Mouse (Mus musculus) limb, embryonic 15.5 days (tissue): ENCODE results near the gene Slain1. TPM values are rescaled to one million over a fixed set of nuclear protein-coding genes. Genes with fewer than 3 reads are reported as not detected.

Experiments
- ATAC-seq: fragments of 200-750 bp; cut with Nextera tagmentation; 2 replicates; pipeline ENCODE4 v1.8.0; 2017; ENCODE audit warnings: low read depth, moderate TSS enrichment; ENCODE audit not compliant: insufficient number of reproducible peaks, low FRiP score, low TSS enrichment
- H3K27ac ChIP-seq: fragments of 300-500 bp; sonication (generic); 2 replicates; pipeline ENCODE4 v1.5.1; 2015; ENCODE audit warnings: moderate library complexity, mild to moderate bottlenecking, inconsistent platforms
- H3K27me3 ChIP-seq: fragments of 300-500 bp; sonication (generic); 2 replicates; pipeline ENCODE4 v1.6.1; 2015; ENCODE audit warnings: inconsistent platforms
- H3K36me3 ChIP-seq: fragments of 300-500 bp; sonication (generic); 2 replicates; pipeline ENCODE4 v1.6.1; 2015; ENCODE audit warnings: inconsistent platforms
- H3K4me1 ChIP-seq: fragments of 300-500 bp; sonication (generic); 2 replicates; pipeline ENCODE4 v1.6.1; 2015; ENCODE audit warnings: inconsistent platforms
- H3K4me2 ChIP-seq: fragments of 300-500 bp; sonication (generic); 2 replicates; pipeline ENCODE4 v1.6.1; 2015; ENCODE audit warnings: mild to moderate bottlenecking, inconsistent platforms
- H3K4me3 ChIP-seq: fragments of 300-500 bp; sonication (generic); 2 replicates; pipeline ENCODE4 v1.5.1; 2015; ENCODE audit warnings: mild to moderate bottlenecking, inconsistent platforms
- H3K9ac ChIP-seq: fragments of 300-500 bp; sonication (generic); 2 replicates; pipeline ENCODE4 v1.6.1; 2015; ENCODE audit warnings: inconsistent platforms
- H3K9me3 ChIP-seq: fragments of 300-500 bp; sonication (generic); 2 replicates; pipeline ENCODE4 v1.6.1; 2016; ENCODE audit warnings: inconsistent platforms
- WGBS: fragments of 180-500 bp; shearing (Covaris S2); methylation state at CpG from one replicate; pipeline ENCODE4 v1.1.7; 2015; 5-methylcytosine and 5-hydroxymethylcytosine counted together
- polyA plus RNA-seq: library from polyadenylated mRNA; unstranded; fragments of >200 nt; fragmentation: Nextera tagmentation; extraction: Ambion mirVana; gene quantifications from 2 replicates; pipeline ENCODE4 v1.2.1, GENCODE M21; 2015

Slain1 gene
- polyA plus RNA-seq, 1 experiment from 2014 or later, result 1.3 TPM

DNA sequence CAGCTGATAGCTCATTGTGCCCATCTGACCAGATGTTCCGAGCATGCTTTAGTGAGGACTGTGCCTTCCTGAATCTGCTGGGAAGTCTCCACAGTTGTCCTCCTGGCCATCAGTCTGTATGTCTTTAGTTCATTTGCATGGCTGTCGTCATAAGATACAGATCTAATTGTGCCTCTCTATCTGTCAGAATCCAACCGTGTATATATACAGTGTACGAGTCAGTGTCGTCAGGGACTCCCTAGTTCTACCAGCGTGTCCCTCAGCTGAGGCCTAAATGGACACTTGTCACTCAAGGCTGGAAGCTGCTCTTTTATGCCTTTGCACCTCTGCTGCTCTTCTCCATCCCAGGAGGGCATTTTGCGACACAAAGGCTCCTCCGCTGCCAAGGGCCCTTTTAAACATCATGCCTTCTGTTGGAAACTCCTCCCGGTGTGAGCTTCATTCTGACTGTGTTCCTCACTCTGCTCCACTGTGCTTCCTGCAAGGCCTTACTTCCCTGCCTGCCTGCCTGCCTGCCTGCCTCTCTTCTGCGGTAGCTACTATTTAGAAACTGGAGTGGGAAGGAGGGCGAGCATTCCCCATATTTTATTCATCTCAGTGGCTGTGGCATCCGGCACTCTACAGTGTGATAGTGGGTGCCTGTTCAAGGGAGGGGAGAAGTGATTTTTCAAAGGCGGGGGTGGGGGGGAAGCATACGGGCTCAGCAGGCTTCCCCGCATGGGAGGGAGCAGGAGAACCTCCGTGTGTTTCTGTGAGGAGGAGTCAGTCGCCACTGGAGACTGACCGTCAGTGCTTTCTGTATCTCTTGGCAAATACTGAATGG is 29.6 kb downstream of the Slain1 start:
- Histone ChIP-seq H3K27me3 (no peaks in the 10 kb centered on the region), H3K4me1 (no peaks in the 10 kb centered on the region), H3K9me3 (no peaks in the 10 kb centered on the region), H3K36me3 (no peaks in the 10 kb centered on the region), H3K4me3 (no peak overlapping the region), H3K4me2 (no peak overlapping the region), H3K9ac (no peak overlapping the region), H3K27ac (no peak overlapping the region)
- no peak for ATAC-seq
- 52% methylated on average over 18 of the region's 18 CpGs for WGBS

DNA sequence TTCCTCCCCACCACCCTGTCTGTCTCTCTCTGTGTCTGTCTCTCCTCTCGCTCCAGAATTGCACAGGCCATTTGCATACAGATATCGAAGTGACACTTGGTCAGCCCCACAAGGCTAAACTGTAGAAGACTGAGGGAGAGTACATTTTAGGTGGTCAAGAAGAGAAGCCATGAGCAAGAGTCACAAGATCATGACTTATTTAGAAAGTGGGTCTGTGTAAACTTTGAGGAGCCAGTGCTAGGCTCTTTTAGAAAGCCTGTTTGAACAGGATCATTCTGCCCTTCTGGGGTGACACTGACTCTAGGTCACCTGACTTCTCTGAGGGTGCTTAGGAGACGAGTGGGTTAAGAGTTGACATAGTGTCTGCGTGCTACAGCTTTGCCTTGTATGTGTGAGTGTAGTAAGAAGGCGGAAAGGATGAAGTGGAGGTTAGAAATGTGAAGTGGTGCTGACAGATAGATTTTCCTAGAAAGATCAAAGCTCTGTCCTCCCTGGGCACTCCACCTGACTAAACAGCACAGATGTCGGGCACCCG is 30.3 kb downstream of the Slain1 start:
- H3K4me2 ChIP-seq, result no peak overlapping the region
- H3K4me1 ChIP-seq, result no peaks in the 10 kb centered on the region
- no peak for ATAC-seq
- no peak overlapping the region for H3K4me3 ChIP-seq
- no peak overlapping the region for H3K27ac ChIP-seq
- H3K36me3 ChIP-seq, result no peaks in the 10 kb centered on the region
- 72% methylated on average over 7 of the region's 7 CpGs for WGBS
- H3K9ac ChIP-seq, result no peak overlapping the region
- no peaks in the 10 kb centered on the region for H3K9me3 ChIP-seq
- no peaks in the 10 kb centered on the region for H3K27me3 ChIP-seq

DNA sequence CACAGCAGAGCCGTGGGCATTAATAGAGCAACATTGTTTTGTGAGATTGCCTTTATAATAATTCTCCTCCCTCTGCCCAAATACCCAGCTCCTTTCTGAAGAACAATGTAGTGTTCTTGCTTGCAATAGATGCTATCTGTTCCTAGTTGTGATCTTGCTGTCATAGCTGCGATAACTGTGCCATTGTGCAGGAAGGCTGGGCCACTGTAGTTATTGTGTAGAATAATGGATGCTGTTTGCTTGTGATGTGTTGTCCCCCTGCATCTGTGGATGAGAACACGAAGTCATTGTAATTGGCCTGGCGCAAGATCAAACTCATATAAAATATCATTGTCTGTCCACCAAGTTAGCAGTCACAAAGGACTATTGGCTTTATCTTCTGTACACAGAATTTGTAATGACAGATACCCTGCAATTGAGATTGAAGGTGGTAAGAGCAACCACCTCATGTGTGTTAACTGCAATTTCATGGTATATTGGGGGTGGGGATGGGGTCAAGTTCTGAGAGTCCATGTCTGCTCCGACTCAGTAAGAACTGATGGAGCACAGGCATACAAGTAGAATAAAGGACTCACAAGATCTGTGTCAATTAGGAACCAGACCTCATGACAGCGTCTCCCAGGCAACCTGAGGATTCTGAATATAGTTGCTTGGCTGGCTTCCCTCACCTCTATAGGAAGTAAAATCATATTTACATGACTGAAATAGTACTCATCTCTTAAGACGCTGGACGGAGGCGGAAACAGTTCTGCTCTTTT is 32.8 kb downstream of the Slain1 start:
- no peak for ATAC-seq

DNA sequence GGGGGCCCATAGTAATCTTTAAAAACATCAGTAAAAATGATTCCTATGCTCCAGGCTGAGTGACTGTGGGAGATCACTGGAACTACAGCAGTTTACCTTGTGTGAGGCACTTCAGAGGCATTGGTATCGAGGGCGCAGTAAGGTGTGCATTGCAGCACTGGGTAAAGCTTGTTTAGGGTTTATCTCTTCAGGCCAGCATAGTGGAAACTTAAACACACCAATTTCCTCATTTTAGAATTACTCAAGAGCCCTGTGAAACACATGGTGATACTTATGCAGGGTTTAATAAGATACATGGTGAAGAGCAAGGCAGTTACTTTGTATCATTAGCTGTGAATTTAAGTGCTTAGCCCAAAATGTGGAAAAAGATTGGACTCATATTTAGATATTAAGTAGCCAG is 37.0 kb downstream of the Slain1 start:
- ATAC-seq, result no peak
- H3K4me2 ChIP-seq, result no peak overlapping the region
- H3K27ac ChIP-seq, result no peak overlapping the region
- no peaks in the 10 kb centered on the region for H3K27me3 ChIP-seq
- H3K4me3 ChIP-seq, result no peak overlapping the region
- no peaks in the 10 kb centered on the region for H3K9me3 ChIP-seq
- no peak overlapping the region for H3K9ac ChIP-seq
- 85% methylated on average over 2 of the region's 2 CpGs for WGBS
- no peaks in the 10 kb centered on the region for H3K4me1 ChIP-seq
- no peaks in the 10 kb centered on the region for H3K36me3 ChIP-seq

More for the DNA sequence above, 32.8 kb downstream of the Slain1 start:
- H3K27ac ChIP-seq, result no peak overlapping the region
- H3K27me3 ChIP-seq, result no peaks in the 10 kb centered on the region
- no peak overlapping the region for H3K4me3 ChIP-seq
- H3K36me3 ChIP-seq, result no peaks in the 10 kb centered on the region
- whole genome bisulfite sequencing, result 79% methylated on average over 9 of the region's 9 CpGs
- no peak overlapping the region for H3K4me2 ChIP-seq
- no peaks in the 10 kb centered on the region for H3K4me1 ChIP-seq
- H3K9me3 ChIP-seq, result no peaks in the 10 kb centered on the region
- H3K9ac ChIP-seq, result no peak overlapping the region

DNA sequence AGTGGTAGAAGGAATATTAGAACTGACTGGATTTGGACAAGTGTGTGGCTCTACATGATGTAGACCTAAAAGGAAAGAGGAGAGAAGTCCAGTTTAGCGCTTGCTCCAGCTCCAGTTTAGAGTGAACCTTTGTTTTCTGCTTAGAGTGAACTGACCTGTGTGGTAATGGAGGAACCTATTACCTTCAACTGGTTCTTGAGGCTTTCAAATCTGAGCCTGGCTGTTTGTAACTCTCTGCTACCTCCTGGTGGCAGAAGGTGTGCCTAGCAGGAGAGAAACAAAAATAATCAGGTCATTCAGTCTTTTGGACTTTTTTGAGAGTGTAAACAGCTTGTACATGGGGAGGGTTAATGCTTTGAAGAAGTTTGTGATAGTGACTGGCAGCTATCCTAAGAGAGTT is 44.3 kb downstream of the Slain1 start:
- 42% methylated on average over 1 of the region's 1 CpGs for WGBS
- H3K9ac ChIP-seq, result no peak overlapping the region
- no peaks in the 10 kb centered on the region for H3K9me3 ChIP-seq
- no peaks in the 10 kb centered on the region for H3K27me3 ChIP-seq
- no peak overlapping the region for H3K27ac ChIP-seq
- no peak overlapping the region for H3K4me2 ChIP-seq
- no peaks in the 10 kb centered on the region for H3K4me1 ChIP-seq
- no peak overlapping the region for H3K4me3 ChIP-seq
- no peaks in the 10 kb centered on the region; the same call in 1 of the 2 replicates for H3K36me3 ChIP-seq
- ATAC-seq, result no peak

DNA sequence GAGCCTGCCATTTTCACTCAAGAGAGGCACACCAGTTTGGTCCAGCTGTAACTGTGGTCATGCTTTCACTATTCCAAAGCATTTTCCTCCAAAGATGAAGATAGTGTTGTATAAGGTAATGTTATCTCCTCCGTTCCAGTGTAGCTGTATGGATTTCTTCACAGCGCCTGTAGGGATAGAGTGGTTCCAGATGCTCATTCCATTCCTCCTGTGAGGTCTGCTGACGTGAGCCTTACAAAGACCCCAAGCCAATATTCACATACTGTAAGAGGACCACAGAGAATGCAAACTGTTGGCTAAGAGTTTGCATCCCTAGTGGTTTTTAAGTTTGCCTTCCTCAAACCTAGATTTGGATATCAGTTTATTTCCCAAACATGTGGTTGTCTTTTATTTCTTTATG is 45.6 kb downstream of the Slain1 start:
- Histone ChIP-seq H3K36me3 (no peaks in the 10 kb centered on the region; the same call in 1 of the 2 replicates), H3K4me3 (no peak overlapping the region), H3K4me2 (no peak overlapping the region), H3K27me3 (no peaks in the 10 kb centered on the region), H3K9me3 (no peaks in the 10 kb centered on the region), H3K4me1 (no peaks in the 10 kb centered on the region), H3K9ac (no peak overlapping the region), H3K27ac (no peak overlapping the region)
- 31% methylated on average over 3 of the region's 3 CpGs for WGBS
- ATAC-seq, result 0 out of 2 replicates have a peak, but pooled peaks have one; percentile 48

DNA sequence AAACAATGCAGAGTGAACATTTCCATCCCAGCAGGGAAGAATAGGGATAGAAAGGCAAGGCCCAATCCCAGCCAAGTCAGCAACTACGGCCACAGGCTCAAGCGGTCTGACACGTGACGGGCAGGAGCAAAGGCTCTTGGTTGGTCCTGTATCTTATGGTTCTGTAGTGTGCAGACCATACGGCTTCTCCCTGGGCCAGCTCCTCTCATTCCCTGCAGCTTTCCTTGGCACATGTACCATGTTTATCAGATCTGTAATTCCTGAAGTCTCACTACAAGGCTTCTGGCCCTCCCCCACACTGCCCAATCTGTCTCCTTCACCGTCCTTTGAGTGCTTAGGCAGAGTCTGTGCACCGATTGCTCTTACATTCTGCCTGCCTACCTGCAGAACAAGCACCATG is 47.1 kb downstream of the Slain1 start:
- H3K9ac ChIP-seq, result no peak overlapping the region
- H3K4me2 ChIP-seq, result no peak overlapping the region
- no peaks in the 10 kb centered on the region for H3K27me3 ChIP-seq
- H3K27ac ChIP-seq, result no peak overlapping the region
- H3K4me1 ChIP-seq, result no peaks in the 10 kb centered on the region
- no peak for ATAC-seq
- H3K4me3 ChIP-seq, result no peak overlapping the region
- no peaks in the 10 kb centered on the region; the same call in 1 of the 2 replicates for H3K36me3 ChIP-seq
- no peaks in the 10 kb centered on the region for H3K9me3 ChIP-seq
- WGBS, result 86% methylated on average over 7 of the region's 7 CpGs

DNA sequence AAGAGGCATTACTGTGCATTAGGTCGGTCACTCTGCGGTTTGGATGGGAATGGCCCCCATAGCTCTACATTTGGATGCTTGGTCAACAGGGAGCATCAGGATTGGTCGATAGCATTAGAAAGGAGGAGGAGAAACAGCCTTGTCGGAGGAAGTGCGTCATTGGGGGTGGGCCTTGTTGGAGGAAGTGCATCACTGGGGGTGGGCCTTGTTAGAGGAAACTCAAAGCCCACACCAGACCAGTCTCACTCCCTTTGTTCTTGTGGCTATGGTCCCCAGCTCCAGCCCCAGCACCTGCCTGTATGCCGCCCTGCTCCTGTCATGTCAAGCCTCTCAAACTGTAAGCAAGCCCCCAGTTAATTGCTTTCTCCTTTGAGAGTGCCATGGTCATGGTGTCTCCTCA is 49.3 kb downstream of the Slain1 start:
- no peaks in the 10 kb centered on the region for H3K4me1 ChIP-seq
- H3K36me3 ChIP-seq, result no peaks in the 10 kb centered on the region; the same call in 1 of the 2 replicates
- no peak overlapping the region for H3K27ac ChIP-seq
- H3K9ac ChIP-seq, result no peak overlapping the region
- no peaks in the 10 kb centered on the region for H3K27me3 ChIP-seq
- no peaks in the 10 kb centered on the region for H3K9me3 ChIP-seq
- no peak overlapping the region for H3K4me3 ChIP-seq
- WGBS, result 91% methylated on average over 6 of the region's 6 CpGs
- ATAC-seq, result no peak
- H3K4me2 ChIP-seq, result no peak overlapping the region

DNA sequence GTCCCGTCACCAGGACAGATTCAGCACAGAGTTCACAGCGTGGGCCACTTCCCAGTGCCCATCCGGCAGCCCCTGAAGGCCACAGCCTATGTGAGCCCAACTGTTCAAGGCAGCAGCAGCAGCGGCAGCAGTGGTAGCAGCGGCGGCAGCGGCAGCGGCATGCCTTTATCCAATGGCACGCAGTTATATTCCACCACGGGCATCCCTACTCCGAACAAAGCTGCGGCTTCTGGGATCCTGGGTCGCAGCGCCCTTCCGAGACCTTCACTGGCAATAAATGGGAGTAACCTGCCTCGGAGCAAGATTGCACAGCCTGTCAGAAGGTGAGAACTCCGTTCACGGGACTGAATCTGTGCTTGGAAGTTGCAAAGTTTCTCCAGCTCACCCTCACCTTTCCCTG is 52.5 kb downstream of the Slain1 start:
- no peak for ATAC-seq
- Histone ChIP-seq H3K27ac (no peak overlapping the region), H3K4me3 (no peak overlapping the region), H3K9me3 (no peaks in the 10 kb centered on the region), H3K27me3 (no peaks in the 10 kb centered on the region), H3K36me3 (no peaks in the 10 kb centered on the region; the same call in 1 of the 2 replicates), H3K4me2 (no peak overlapping the region), H3K9ac (no peak overlapping the region), H3K4me1 (no peaks in the 10 kb centered on the region)
- 84% methylated on average over 18 of the region's 18 CpGs for WGBS

DNA sequence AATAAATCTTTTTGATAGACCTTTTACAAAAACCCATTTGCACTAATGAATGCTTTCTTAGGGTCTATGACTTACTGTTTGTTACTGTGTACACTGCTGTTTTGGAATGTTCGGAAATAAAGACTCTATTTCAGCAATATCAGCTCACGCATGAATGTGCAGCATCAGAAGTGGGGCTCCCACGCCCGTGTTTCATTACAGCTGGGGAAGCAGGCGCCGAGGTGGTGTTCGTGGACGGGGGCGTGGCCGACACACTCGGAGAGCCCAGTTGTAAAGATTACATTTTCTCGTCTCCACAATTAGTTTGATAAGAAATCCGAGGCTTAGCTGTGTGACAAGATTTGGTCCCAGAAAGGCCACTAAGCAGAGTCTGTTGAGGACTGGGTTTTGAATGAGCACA is 54.7 kb downstream of the Slain1 start:
- Histone ChIP-seq H3K27me3 (no peaks in the 10 kb centered on the region), H3K36me3 (no peaks in the 10 kb centered on the region), H3K9me3 (no peaks in the 10 kb centered on the region), H3K4me2 (no peak overlapping the region), H3K27ac (no peak overlapping the region), H3K4me1 (no peaks in the 10 kb centered on the region), H3K9ac (no peak overlapping the region), H3K4me3 (no peak overlapping the region)
- no peak for ATAC-seq
- 80% methylated on average over 13 of the region's 13 CpGs for WGBS

DNA sequence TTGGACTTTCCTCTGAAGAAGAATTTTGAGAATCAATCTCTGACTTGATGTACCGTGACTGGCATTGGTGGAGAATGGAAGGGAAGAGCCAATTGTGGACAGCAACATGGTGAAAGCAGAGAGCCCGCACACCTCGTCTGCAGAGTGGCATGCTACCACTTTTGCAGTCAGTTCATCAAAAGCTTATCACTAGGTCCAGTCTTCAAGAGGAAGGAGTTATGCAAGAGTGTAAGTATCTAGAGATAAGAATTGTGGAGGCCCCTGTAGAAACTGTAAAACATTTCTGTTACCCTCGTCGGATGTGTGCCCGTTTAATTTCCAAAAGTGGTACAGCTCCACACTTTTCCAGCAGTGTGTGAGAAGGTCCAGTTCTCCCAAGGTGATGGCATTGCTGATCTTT is 56.3 kb downstream of the Slain1 start:
- Histone ChIP-seq H3K9ac (no peak overlapping the region), H3K27me3 (no peaks in the 10 kb centered on the region), H3K36me3 (no peaks in the 10 kb centered on the region), H3K4me3 (no peak overlapping the region), H3K9me3 (no peaks in the 10 kb centered on the region), H3K4me1 (no peaks in the 10 kb centered on the region), H3K4me2 (no peak overlapping the region), H3K27ac (no peak overlapping the region)
- ATAC-seq, result no peak
- 87% methylated on average over 6 of the region's 6 CpGs for WGBS

DNA sequence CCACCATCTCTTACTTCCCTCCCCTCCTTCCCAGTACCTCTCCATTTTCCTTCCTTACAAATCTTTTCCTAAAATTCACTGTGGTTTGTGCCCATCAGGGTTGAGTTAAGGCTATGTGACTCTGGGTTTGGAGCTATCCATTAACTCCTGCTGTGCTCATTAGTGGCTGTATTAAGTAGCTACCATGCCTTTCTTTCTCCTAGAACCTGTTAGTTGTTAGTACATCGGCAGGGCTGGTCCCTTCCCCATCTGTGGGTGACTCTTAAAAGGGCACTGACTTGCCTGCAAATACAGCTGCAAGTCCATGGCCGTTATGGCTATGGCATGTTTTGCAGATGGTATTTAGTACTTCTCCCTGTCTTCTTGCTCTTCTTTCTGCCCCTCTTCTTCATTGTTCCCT is 58.6 kb downstream of the Slain1 start:
- no peaks in the 10 kb centered on the region for H3K9me3 ChIP-seq
- no peak overlapping the region for H3K4me3 ChIP-seq
- no peak overlapping the region for H3K9ac ChIP-seq
- no peaks in the 10 kb centered on the region for H3K4me1 ChIP-seq
- WGBS, result 24% methylated on average over 2 of the region's 2 CpGs
- no peak overlapping the region for H3K4me2 ChIP-seq
- no peaks in the 10 kb centered on the region for H3K27me3 ChIP-seq
- no peak overlapping the region for H3K27ac ChIP-seq
- ATAC-seq, result no peak
- H3K36me3 ChIP-seq, result no peaks in the 10 kb centered on the region
